Mouse (Mus musculus): ENCODE measurements around the gene Zfp867. TPM values are rescaled to one million over a fixed set of nuclear protein-coding genes. Genes with fewer than 3 reads are reported as not detected.

Zfp867 gene
- 0.09 and 0.25 TPM in 2 replicates for polyA plus RNA-seq (2012; rRNA removed)

GRCm38 (mm10) chr11:59472326-59472677, at the start of gene Zfp867:
Gene Zfp867, minus strand, starts transcription at chr11:59472474.
- no peaks in the 10 kb centered on the region for H3K27me3 ChIP-seq (ENCODE audit: control insufficient read depth, insufficient read depth, low read length)
- peak within 1 kb of the TSS; percentile 68 for H3K4me3 ChIP-seq (ENCODE audit: extremely low read depth, insufficient read depth, insufficient read length)
- H3K4me1 ChIP-seq (ENCODE audit: control insufficient read depth, insufficient read depth, insufficient read length), result no peaks in the 10 kb centered on the region; the same call in 1 of the 2 replicates
- TF ChIP-seq POLR2A (IDR thresholded peaks at IDR 0.05; ENCODE audit: low read depth, low read length), result peak; percentile 48; the same call in 1 of the 2 replicates
- TF ChIP-seq CTCF (IDR thresholded peaks at IDR 0.05; ENCODE audit: extremely low read depth, insufficient read depth, insufficient read length, insufficient replicate concordance), result no peak
- DNase-seq (ENCODE audit: low read depth in 1 of 2, low spot score in 2 of 2), result peak; percentile 70 to 87
- WGBS, result under 1% methylated on average over 19 of the region's 19 CpGs
- peak within 1 kb of the TSS; percentile 21 for H3K27ac ChIP-seq (ENCODE audit: insufficient read depth, low read length)
- H3K36me3 ChIP-seq (ENCODE audit: control insufficient read depth, insufficient read depth, low read length), result no peaks in the 10 kb centered on the region

DNA sequence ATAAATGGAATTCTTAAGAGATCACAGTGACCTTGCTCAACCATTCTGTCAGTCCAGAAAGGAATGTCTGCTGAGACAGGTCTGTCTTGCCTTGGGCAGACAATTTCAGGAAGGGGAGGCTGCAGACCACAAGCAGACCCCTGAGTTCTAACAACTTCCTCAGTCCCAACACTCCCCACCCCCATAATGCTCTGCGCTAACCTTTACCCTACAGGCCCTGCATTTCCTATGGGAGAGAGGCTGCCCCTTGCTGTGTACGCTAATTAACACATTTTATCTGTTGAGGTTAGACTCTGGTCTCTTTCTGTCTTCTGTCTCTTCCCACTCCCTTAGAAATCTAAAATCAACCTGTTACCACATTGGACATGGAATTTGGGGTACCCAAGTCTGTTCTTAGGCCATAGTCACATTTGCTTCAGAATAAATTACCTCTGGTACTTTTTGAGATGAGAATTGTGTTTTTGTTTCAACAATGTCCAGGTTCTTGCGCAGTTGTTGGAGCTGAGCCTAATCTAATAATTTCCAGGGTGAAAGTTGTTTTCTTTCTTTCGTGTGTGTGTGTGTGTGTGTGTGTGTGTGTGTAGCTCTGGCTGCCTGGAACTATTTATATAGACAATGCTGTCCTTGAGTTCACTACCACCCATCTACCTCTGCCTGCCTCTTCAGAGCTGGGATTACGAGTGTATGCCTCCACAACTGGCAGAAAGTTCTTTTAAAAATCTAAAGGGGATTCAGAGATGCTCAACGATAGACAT, 47.6 kb upstream of the Zfp867 start:
- WGBS, result 83% methylated on average over 6 of the region's 6 CpGs
- Histone ChIP-seq H3K36me3 (ENCODE audit: control insufficient read depth, insufficient read depth, low read length) (no peaks in the 10 kb centered on the region), H3K4me1 (ENCODE audit: control insufficient read depth, insufficient read depth, insufficient read length) (no peaks in the 10 kb centered on the region), H3K27me3 (ENCODE audit: control insufficient read depth, insufficient read depth, low read length) (no peaks in the 10 kb centered on the region), H3K4me3 (ENCODE audit: extremely low read depth, insufficient read depth, insufficient read length) (no peak overlapping the region), H3K27ac (ENCODE audit: insufficient read depth, low read length) (no peak overlapping the region)
- TF ChIP-seq CTCF (IDR thresholded peaks at IDR 0.05; ENCODE audit: extremely low read depth, insufficient read depth, insufficient read length, insufficient replicate concordance), result no peak
- TF ChIP-seq POLR2A (IDR thresholded peaks at IDR 0.05; ENCODE audit: low read depth, low read length), result no peak
- no peak for DNase-seq (ENCODE audit: low read depth in 1 of 2, low spot score in 2 of 2)

DNA sequence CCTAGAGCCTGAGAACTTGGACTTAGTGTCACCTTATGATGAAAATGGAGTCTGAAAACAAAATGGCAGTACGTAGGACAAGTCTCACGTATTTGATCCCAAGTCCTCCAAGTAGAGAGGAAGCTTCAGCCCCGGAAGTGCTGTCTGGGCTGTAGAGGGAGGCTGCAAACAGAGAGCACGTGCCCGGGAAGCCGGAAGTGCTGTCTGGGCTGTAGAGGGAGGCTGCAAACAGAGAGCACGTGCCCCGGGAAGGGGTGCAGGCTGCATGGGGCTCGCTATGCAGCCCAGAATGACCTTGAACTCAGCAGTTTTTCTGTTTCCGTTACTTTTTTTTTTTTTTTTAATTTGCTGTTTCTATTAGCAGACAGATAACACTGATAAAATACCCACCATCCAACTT, 46.0 kb upstream of the Zfp867 start:
- no peak for DNase-seq (ENCODE audit: low read depth in 1 of 2, low spot score in 2 of 2)
- no peaks in the 10 kb centered on the region for H3K27me3 ChIP-seq (ENCODE audit: control insufficient read depth, insufficient read depth, low read length)
- no peak overlapping the region for H3K4me3 ChIP-seq (ENCODE audit: extremely low read depth, insufficient read depth, insufficient read length)
- H3K36me3 ChIP-seq (ENCODE audit: control insufficient read depth, insufficient read depth, low read length), result no peaks in the 10 kb centered on the region
- no peaks in the 10 kb centered on the region for H3K4me1 ChIP-seq (ENCODE audit: control insufficient read depth, insufficient read depth, insufficient read length)
- TF ChIP-seq CTCF (IDR thresholded peaks at IDR 0.05; ENCODE audit: extremely low read depth, insufficient read depth, insufficient read length, insufficient replicate concordance) (no peak), POLR2A (IDR thresholded peaks at IDR 0.05; ENCODE audit: low read depth, low read length) (no peak)
- H3K27ac ChIP-seq (ENCODE audit: insufficient read depth, low read length), result no peak overlapping the region
- 41% methylated on average over 10 of the region's 10 CpGs for WGBS

GRCm38 (mm10) chr11:59517441-59517840, 45.2 kb upstream of the Zfp867 start:
- Histone ChIP-seq H3K27me3 (ENCODE audit: control insufficient read depth, insufficient read depth, low read length) (no peaks in the 10 kb centered on the region), H3K36me3 (ENCODE audit: control insufficient read depth, insufficient read depth, low read length) (no peaks in the 10 kb centered on the region), H3K4me3 (ENCODE audit: extremely low read depth, insufficient read depth, insufficient read length) (no peak overlapping the region), H3K27ac (ENCODE audit: insufficient read depth, low read length) (no peak overlapping the region), H3K4me1 (ENCODE audit: control insufficient read depth, insufficient read depth, insufficient read length) (no peaks in the 10 kb centered on the region)
- 91% methylated on average over 1 of the region's 1 CpGs for WGBS
- no peak for DNase-seq (ENCODE audit: low read depth in 1 of 2, low spot score in 2 of 2)
- TF ChIP-seq POLR2A (IDR thresholded peaks at IDR 0.05; ENCODE audit: low read depth, low read length), result no peak
- TF ChIP-seq CTCF (IDR thresholded peaks at IDR 0.05; ENCODE audit: extremely low read depth, insufficient read depth, insufficient read length, insufficient replicate concordance), result no peak

- H3K4me1 ChIP-seq (ENCODE audit: control insufficient read depth, insufficient read depth, insufficient read length), result no peaks in the 10 kb centered on the region
- H3K4me3 ChIP-seq (ENCODE audit: extremely low read depth, insufficient read depth, insufficient read length), result no peak overlapping the region
- WGBS, result 58% methylated on average over 3 of the region's 3 CpGs
- H3K36me3 ChIP-seq (ENCODE audit: control insufficient read depth, insufficient read depth, low read length), result no peaks in the 10 kb centered on the region
- DNase-seq (ENCODE audit: low read depth in 1 of 2, low spot score in 2 of 2), result no peak
- no peak for TF ChIP-seq POLR2A (IDR thresholded peaks at IDR 0.05; ENCODE audit: low read depth, low read length)
- H3K27ac ChIP-seq (ENCODE audit: insufficient read depth, low read length), result no peak overlapping the region
- no peaks in the 10 kb centered on the region for H3K27me3 ChIP-seq (ENCODE audit: control insufficient read depth, insufficient read depth, low read length)
Measured at GRCm38 (mm10) chr11:59514789-59515188, 42.5 kb upstream of the Zfp867 start.

GRCm38 (mm10) chr11:59514381-59514780, 42.1 kb upstream of the Zfp867 start:
- no peaks in the 10 kb centered on the region for H3K36me3 ChIP-seq (ENCODE audit: control insufficient read depth, insufficient read depth, low read length)
- no peaks in the 10 kb centered on the region for H3K27me3 ChIP-seq (ENCODE audit: control insufficient read depth, insufficient read depth, low read length)
- TF ChIP-seq POLR2A (IDR thresholded peaks at IDR 0.05; ENCODE audit: low read depth, low read length) (no peak), CTCF (IDR thresholded peaks at IDR 0.05; ENCODE audit: extremely low read depth, insufficient read depth, insufficient read length, insufficient replicate concordance) (no peak)
- WGBS, result 77% methylated on average over 6 of the region's 6 CpGs
- no peak overlapping the region for H3K27ac ChIP-seq (ENCODE audit: insufficient read depth, low read length)
- no peak overlapping the region for H3K4me3 ChIP-seq (ENCODE audit: extremely low read depth, insufficient read depth, insufficient read length)
- no peak for DNase-seq (ENCODE audit: low read depth in 1 of 2, low spot score in 2 of 2)
- H3K4me1 ChIP-seq (ENCODE audit: control insufficient read depth, insufficient read depth, insufficient read length), result no peaks in the 10 kb centered on the region

GRCm38 (mm10) chr11:59513556-59513955, 41.3 kb upstream of the Zfp867 start:
- no peaks in the 10 kb centered on the region for H3K36me3 ChIP-seq (ENCODE audit: control insufficient read depth, insufficient read depth, low read length)
- H3K27ac ChIP-seq (ENCODE audit: insufficient read depth, low read length), result no peak overlapping the region
- H3K27me3 ChIP-seq (ENCODE audit: control insufficient read depth, insufficient read depth, low read length), result no peaks in the 10 kb centered on the region
- H3K4me1 ChIP-seq (ENCODE audit: control insufficient read depth, insufficient read depth, insufficient read length), result no peaks in the 10 kb centered on the region
- DNase-seq (ENCODE audit: low read depth in 1 of 2, low spot score in 2 of 2), result no peak
- WGBS, result 78% methylated on average over 3 of the region's 3 CpGs
- no peak overlapping the region for H3K4me3 ChIP-seq (ENCODE audit: extremely low read depth, insufficient read depth, insufficient read length)
- no peak for TF ChIP-seq CTCF (IDR thresholded peaks at IDR 0.05; ENCODE audit: extremely low read depth, insufficient read depth, insufficient read length, insufficient replicate concordance)
- no peak for TF ChIP-seq POLR2A (IDR thresholded peaks at IDR 0.05; ENCODE audit: low read depth, low read length)

All from spleen, adult 2 months (tissue).